Mouse (Mus musculus) embryonic fibroblast, embryonic 13.5 days (primary cell): ENCODE data around the gene Ppl. TPM values are rescaled to one million over a fixed set of nuclear protein-coding genes. Genes with fewer than 3 reads are reported as not detected.

Experiments
- H3K27ac ChIP-seq: 2 replicates; pipeline ENCODE4 v1.5.1; 2012; ENCODE audit warnings: low read length, control low read depth, inconsistent platforms; ENCODE audit not compliant: insufficient read depth
- H3K4me1 ChIP-seq: 2 replicates; pipeline ENCODE4 v1.6.1; 2011; ENCODE audit warnings: low read length; ENCODE audit not compliant: control insufficient read depth, insufficient read depth
- H3K4me3 ChIP-seq: 2 replicates; pipeline ENCODE4 v1.5.1; 2011; ENCODE audit warnings: mild to moderate bottlenecking, control low read depth, low read length; ENCODE audit not compliant: insufficient read depth
- CTCF ChIP-seq: IDR thresholded peaks from 2 replicates; pipeline ENCODE4 v1.5.1; 2011; ENCODE audit warnings: mild to moderate bottlenecking, control low read depth, low read length, moderate library complexity, borderline replicate concordance; ENCODE audit not compliant: insufficient read depth
- POLR2A ChIP-seq: IDR thresholded peaks from 2 replicates; pipeline ENCODE4 v1.6.1; 2011; ENCODE audit warnings: low read depth, mild to moderate bottlenecking, control low read depth, low read length, moderate library complexity
- polyA plus RNA-seq: library from polyadenylated mRNA; stranded (reverse); fragments of >200 nt; gene quantifications from 2 replicates; pipeline ENCODE4 v1.2.4, GENCODE M21; 2011; ENCODE audit warnings: low read depth; ENCODE audit not compliant: missing spikeins, insufficient read length

The Ppl gene
- polyA plus RNA-seq, 1 experiment, result 0.33 TPM

GRCm38 (mm10) chr16:5049774-5050234, 82.4 kb downstream of the Ppl start, which contains the start of the genes Glyr1 and Ubn1:
TSS of gene Glyr1 (minus strand) at chr16:5049863.
TSS of gene Ubn1 (plus strand) at chr16:5050057.
- TF ChIP-seq CTCF, result no peak
- TF ChIP-seq POLR2A, result peak; percentile 94
- Histone ChIP-seq H3K4me1 (no peaks in the 10 kb centered on the region), H3K4me3 (peak within 1 kb of the TSS; percentile 100), H3K27ac (peak within 1 kb of the TSS; percentile 83)

DNA sequence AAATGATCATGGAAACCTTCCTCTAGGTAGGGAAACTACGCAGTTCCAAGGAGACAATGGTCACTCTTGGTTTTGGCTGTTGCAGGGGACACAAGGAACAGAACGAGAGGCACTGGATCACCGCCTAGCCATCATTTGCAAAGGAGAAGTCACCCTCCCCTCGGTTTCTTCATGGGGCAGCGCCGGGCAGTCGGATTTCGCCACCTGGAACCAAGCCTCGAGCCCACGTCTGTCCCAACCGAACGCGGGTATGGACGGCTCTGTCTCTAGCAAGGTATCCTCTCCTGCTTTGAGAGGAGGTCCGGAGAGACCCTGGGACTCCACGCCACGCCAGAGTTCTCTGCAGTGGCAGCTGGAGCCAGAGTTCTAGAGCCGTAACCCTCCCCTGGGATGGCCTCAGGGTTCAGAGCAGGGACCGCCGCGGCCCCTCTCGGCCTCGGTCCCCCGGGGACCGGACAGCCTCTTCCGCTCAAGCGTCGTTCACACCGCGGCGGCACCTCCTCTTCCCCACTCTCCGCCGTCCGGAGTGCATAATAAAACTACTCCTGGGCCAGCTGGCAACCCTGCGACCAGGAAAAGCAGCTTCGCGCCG, 82.9 kb downstream of the Ppl start:
- no peaks in the 10 kb centered on the region for H3K4me1 ChIP-seq
- peak overlapping the region; percentile 39 for H3K27ac ChIP-seq
- TF ChIP-seq CTCF (no peak), POLR2A (no peak)
- peak overlapping the region; percentile 87 for H3K4me3 ChIP-seq

DNA sequence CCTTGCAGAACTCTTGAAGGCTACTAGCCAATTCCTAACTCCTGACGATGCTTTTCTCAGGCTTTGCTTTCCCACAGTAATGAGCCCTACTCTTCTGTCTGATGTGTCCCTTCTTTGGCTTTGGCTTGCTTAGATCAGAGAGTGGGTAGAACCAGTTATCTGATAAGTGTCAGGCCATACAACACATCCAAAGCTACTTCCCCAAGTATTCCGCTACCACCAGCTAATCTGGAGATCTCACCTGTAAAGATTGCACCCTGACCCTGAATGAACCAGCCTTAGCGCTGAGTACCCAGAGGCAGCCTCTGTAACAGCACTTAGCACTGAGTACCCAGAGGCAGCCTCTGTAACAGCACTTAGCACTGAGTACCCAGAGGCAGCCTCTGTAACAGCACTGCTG, 86.9 kb downstream of the Ppl start:
- no peaks in the 10 kb centered on the region for H3K4me1 ChIP-seq
- TF ChIP-seq POLR2A, result no peak
- TF ChIP-seq CTCF, result no peak
- no peak overlapping the region for H3K27ac ChIP-seq
- H3K4me3 ChIP-seq, result no peak overlapping the region

DNA sequence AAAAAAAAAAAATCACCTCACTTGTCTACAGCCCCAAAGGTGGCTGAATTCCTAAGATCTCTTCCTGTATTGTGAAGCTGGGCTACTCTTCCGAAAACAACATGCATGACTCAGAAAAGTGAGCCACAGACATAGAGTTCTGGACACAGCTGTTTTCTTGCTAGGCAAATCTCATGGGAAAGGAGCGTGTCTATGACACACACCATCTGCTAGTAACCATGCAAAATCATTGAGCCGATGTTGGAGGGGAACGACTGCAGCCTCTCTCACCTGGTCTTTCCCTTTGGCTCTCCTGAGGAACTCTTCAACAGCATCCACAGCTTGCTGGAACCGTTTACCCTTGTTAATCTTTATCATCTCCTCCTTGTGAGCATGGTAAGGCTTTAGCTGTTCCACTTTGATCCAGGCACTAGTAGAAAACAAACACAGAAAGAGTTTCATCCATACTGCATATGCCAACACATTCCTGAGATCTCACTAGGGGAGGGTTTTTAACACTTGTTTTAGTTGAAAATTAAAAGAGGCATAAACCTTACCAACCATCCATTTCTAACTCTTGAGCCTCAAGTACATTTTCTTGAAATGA, 95.5 kb downstream of the Ppl start:
- TF ChIP-seq POLR2A, result no peak
- TF ChIP-seq CTCF, result no peak
- H3K4me3 ChIP-seq, result no peak overlapping the region
- no peak overlapping the region for H3K27ac ChIP-seq
- no peaks in the 10 kb centered on the region for H3K4me1 ChIP-seq

Other genes with a start within 250 kb of the Ppl start
- 65.0 and 66.9 TPM in 2 replicates for gene Mgrn1, start 246.2 kb downstream of the Ppl start, polyA plus RNA-seq
- gene Nudt16l1, start 193.7 kb downstream of the Ppl start, polyA plus RNA-seq, result 20.2 and 27.5 TPM in 2 replicates
- gene Anks3, start 168.2 kb downstream of the Ppl start, polyA plus RNA-seq, result 32.3 and 41.4 TPM in 2 replicates
- gene Sept12, start 134.6 kb downstream of the Ppl start, polyA plus RNA-seq, result not detected in 2 replicates
- gene Smim22, start 125.1 kb downstream of the Ppl start, polyA plus RNA-seq, result not detected in 2 replicates
- 14.5 and 14.7 TPM in 2 replicates for gene Rogdi, start 118.9 kb downstream of the Ppl start, polyA plus RNA-seq
- 68.0 and 69.9 TPM in 2 replicates for gene Glyr1, start 82.6 kb downstream of the Ppl start, polyA plus RNA-seq
- gene Ubn1, start 82.4 kb downstream of the Ppl start, polyA plus RNA-seq, result 23.8 and 30.7 TPM in 2 replicates
- not detected in 2 replicates for gene Sec14l5, start 14.7 kb upstream of the Ppl start, polyA plus RNA-seq
- gene Nagpa, start 71.6 kb upstream of the Ppl start, polyA plus RNA-seq, result 11.6 and 13.8 TPM in 2 replicates
- not detected in 2 replicates for gene AU021092, start 89.9 kb upstream of the Ppl start, polyA plus RNA-seq
- gene Alg1, start 101.2 kb upstream of the Ppl start, polyA plus RNA-seq, result 20.6 TPM in 2 replicates
- 15.5 and 17.0 TPM in 2 replicates for gene Eef2kmt, start 123.6 kb upstream of the Ppl start, polyA plus RNA-seq